Mouse (Mus musculus): ENCODE data around the gene Map7. TPM values are rescaled to one million over a fixed set of nuclear protein-coding genes. Genes with fewer than 3 reads are reported as not detected.

The Map7 gene
- total and polyA plus RNA-seq, 2 experiments, result 11.1 to 13.7 TPM

- H3K79me2 ChIP-seq (ENCODE audit: control insufficient read depth, insufficient read depth, low read length), result no peaks in the 10 kb centered on the region
- H3K4me3 ChIP-seq (ENCODE audit: insufficient read depth, low read depth, low read length), result no peak overlapping the region
- peaks cover 14% of the 10 kb centered on the region for H3K36me3 ChIP-seq (ENCODE audit: control insufficient read depth, insufficient read depth, low read length)
- H3K4me1 ChIP-seq (ENCODE audit: control insufficient read depth, insufficient read depth, low read length), result no peaks in the 10 kb centered on the region
- TF ChIP-seq POLR2A (IDR thresholded peaks at IDR 0.05; ENCODE audit: extremely low read depth, insufficient read depth, low read length), result no peak
- TF ChIP-seq CTCF (IDR thresholded peaks at IDR 0.05; ENCODE audit: low read depth, low read length), result no peak
- no peak overlapping the region for H3K9ac ChIP-seq (ENCODE audit: low read depth, low read length)
- H3K27me3 ChIP-seq (ENCODE audit: control insufficient read depth, insufficient read depth, low read length), result no peaks in the 10 kb centered on the region
- WGBS, result 94% methylated on average over 18 of the region's 18 CpGs
- DNase-seq (ENCODE audit: extremely low read depth, low read depth, low spot score), result no peak
- H3K27ac ChIP-seq (replicated peaks; ENCODE audit: insufficient read depth, low read depth, low read length), result no peak overlapping the region
These were observed 36.0 kb upstream of the Map7 start for GRCm38 (mm10) chr10:20112026-20112973.

DNA sequence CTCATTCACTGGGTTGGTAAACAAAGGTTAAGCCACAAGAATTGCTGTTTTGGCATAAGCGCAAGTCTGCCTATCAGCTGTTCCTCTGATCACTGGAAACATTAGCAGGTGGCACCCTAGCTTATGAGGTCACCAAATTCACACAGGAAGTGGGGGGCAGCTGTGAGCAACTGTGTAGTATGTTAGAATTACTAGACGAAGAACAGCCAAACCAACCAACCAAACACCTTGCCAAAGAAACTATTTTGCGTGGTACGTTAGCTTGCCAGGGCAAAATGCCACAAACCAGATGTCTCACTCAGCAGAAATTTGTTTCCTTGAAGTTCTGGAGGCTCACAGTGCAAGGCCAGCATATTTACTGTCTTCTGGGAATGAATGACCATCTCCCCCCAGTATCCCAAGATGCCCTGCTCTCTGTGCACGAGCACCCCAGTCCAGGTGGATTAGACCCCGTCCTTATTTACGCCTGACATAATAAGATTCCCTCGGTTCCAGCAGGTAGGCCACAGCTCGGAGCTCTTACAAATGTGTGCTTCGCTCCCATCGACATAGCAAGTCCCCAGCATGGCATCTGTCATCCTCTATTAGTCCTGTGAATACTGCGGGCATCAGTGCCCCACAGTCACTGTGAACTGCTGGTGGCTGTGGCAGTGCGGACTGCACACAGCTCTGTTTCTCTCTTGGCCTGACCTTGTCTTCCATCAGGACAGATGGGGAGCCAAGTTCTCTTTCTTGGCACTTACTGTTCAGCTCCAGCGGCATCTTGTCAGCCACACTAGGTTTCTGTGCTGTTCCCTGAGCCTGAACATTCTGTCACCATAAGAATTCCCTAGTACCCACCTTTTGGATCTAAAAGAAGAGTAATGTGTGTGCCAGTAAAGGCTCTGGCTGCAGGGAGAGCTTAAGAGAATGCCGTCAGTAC is 28.5 kb upstream of the Map7 start:
- Histone ChIP-seq H3K27ac (replicated peaks; ENCODE audit: insufficient read depth, low read depth, low read length) (no peak overlapping the region), H3K4me3 (ENCODE audit: insufficient read depth, low read depth, low read length) (no peak overlapping the region), H3K27me3 (ENCODE audit: control insufficient read depth, insufficient read depth, low read length) (no peaks in the 10 kb centered on the region), H3K4me1 (ENCODE audit: control insufficient read depth, insufficient read depth, low read length) (no peaks in the 10 kb centered on the region), H3K79me2 (ENCODE audit: control insufficient read depth, insufficient read depth, low read length) (no peaks in the 10 kb centered on the region), H3K9ac (ENCODE audit: low read depth, low read length) (no peak overlapping the region), H3K36me3 (ENCODE audit: control insufficient read depth, insufficient read depth, low read length) (peaks cover 15% of the 10 kb centered on the region; the same call in 1 of the 2 replicates)
- DNase-seq (ENCODE audit: extremely low read depth, low read depth, low spot score), result peak; percentile 28
- no peak for TF ChIP-seq CTCF (IDR thresholded peaks at IDR 0.05; ENCODE audit: low read depth, low read length)
- no peak for TF ChIP-seq POLR2A (IDR thresholded peaks at IDR 0.05; ENCODE audit: extremely low read depth, insufficient read depth, low read length)
- WGBS, result 86% methylated on average over 15 of the region's 15 CpGs

DNA sequence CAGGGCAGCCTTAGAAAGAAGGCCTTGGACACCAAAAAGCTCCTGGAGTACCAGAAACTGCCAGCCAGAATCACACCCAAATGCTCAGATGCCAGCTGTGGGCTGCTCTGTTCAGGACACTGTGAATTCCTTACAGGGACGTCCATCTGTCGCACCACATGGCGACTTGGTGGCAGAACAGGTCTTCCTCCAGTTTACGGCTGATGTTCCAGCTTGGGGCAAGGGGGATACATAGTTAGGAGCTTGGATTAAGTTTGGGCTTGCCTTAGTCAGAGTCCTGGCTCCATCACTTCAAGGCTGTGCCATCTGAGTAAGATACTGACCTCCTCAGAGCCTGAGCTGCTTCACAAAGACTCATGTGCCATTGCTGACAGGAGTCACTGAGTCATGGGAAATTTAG is 26.3 kb upstream of the Map7 start:
- H3K79me2 ChIP-seq (ENCODE audit: control insufficient read depth, insufficient read depth, low read length), result no peaks in the 10 kb centered on the region
- no peak overlapping the region for H3K9ac ChIP-seq (ENCODE audit: low read depth, low read length)
- H3K4me3 ChIP-seq (ENCODE audit: insufficient read depth, low read depth, low read length), result no peak overlapping the region
- no peak for DNase-seq (ENCODE audit: extremely low read depth, low read depth, low spot score)
- H3K36me3 ChIP-seq (ENCODE audit: control insufficient read depth, insufficient read depth, low read length), result peaks cover 18% of the 10 kb centered on the region
- no peak overlapping the region for H3K27ac ChIP-seq (replicated peaks; ENCODE audit: insufficient read depth, low read depth, low read length)
- TF ChIP-seq CTCF (IDR thresholded peaks at IDR 0.05; ENCODE audit: low read depth, low read length) (no peak), POLR2A (IDR thresholded peaks at IDR 0.05; ENCODE audit: extremely low read depth, insufficient read depth, low read length) (no peak)
- no peaks in the 10 kb centered on the region for H3K27me3 ChIP-seq (ENCODE audit: control insufficient read depth, insufficient read depth, low read length)
- H3K4me1 ChIP-seq (ENCODE audit: control insufficient read depth, insufficient read depth, low read length), result no peaks in the 10 kb centered on the region
- 92% methylated on average over 4 of the region's 4 CpGs for WGBS

GRCm38 (mm10) chr10:20123401-20123800 is 24.9 kb upstream of the Map7 start:
- Histone ChIP-seq H3K79me2 (ENCODE audit: control insufficient read depth, insufficient read depth, low read length) (no peaks in the 10 kb centered on the region), H3K4me1 (ENCODE audit: control insufficient read depth, insufficient read depth, low read length) (no peaks in the 10 kb centered on the region), H3K36me3 (ENCODE audit: control insufficient read depth, insufficient read depth, low read length) (peaks cover 26% of the 10 kb centered on the region), H3K4me3 (ENCODE audit: insufficient read depth, low read depth, low read length) (no peak overlapping the region), H3K27me3 (ENCODE audit: control insufficient read depth, insufficient read depth, low read length) (no peaks in the 10 kb centered on the region), H3K27ac (replicated peaks; ENCODE audit: insufficient read depth, low read depth, low read length) (no peak overlapping the region), H3K9ac (ENCODE audit: low read depth, low read length) (no peak overlapping the region)
- WGBS, result 55% methylated on average over 9 of the region's 9 CpGs
- peak; percentile 14 for DNase-seq (ENCODE audit: extremely low read depth, low read depth, low spot score)
- TF ChIP-seq POLR2A (IDR thresholded peaks at IDR 0.05; ENCODE audit: extremely low read depth, insufficient read depth, low read length) (no peak), CTCF (IDR thresholded peaks at IDR 0.05; ENCODE audit: low read depth, low read length) (no peak)

GRCm38 (mm10) chr10:20124576-20124975 is 23.7 kb upstream of the Map7 start:
- Histone ChIP-seq H3K4me1 (ENCODE audit: control insufficient read depth, insufficient read depth, low read length) (no peaks in the 10 kb centered on the region), H3K27ac (replicated peaks; ENCODE audit: insufficient read depth, low read depth, low read length) (no peak overlapping the region), H3K4me3 (ENCODE audit: insufficient read depth, low read depth, low read length) (no peak overlapping the region), H3K27me3 (ENCODE audit: control insufficient read depth, insufficient read depth, low read length) (no peaks in the 10 kb centered on the region), H3K79me2 (ENCODE audit: control insufficient read depth, insufficient read depth, low read length) (no peaks in the 10 kb centered on the region), H3K36me3 (ENCODE audit: control insufficient read depth, insufficient read depth, low read length) (peaks cover 30% of the 10 kb centered on the region), H3K9ac (ENCODE audit: low read depth, low read length) (no peak overlapping the region)
- 86% methylated on average over 12 of the region's 12 CpGs for WGBS
- TF ChIP-seq POLR2A (IDR thresholded peaks at IDR 0.05; ENCODE audit: extremely low read depth, insufficient read depth, low read length), result no peak
- DNase-seq (ENCODE audit: extremely low read depth, low read depth, low spot score), result no peak

Data from liver, adult 2 months (tissue).